Mouse (Mus musculus): ENCODE data around the gene Man1a2.

- TF ChIP-seq CTCF (IDR thresholded peaks at IDR 0.05; ENCODE audit: extremely low read depth, insufficient read depth, insufficient read length, insufficient replicate concordance): no peak
- TF ChIP-seq POLR2A (IDR thresholded peaks at IDR 0.05; ENCODE audit: low read depth, low read length): no peak
These were observed 35.5 kb upstream of the Man1a2 start for GRCm38 (mm10) chr3:100720786-100721300.
